Mouse (Mus musculus) MEL (cell line): ENCODE measurements around the gene Sema5a.

Source experiments
- CHD2 ChIP-seq: IDR thresholded peaks from 2 replicates; pipeline ENCODE4 v1.6.1; 2011; ENCODE audit warnings: low read length, improper control_type of control experiment
- CTCF ChIP-seq, 3 experiments: IDR thresholded peaks in 2 of 3; conservative IDR thresholded peaks in 1 of 3; 2 replicates each; pipeline ENCODE4 v1.5.1; 2011 to 2012; ENCODE audit warnings: low read length in 3 of 3, low read depth in 2 of 3, mild to moderate bottlenecking in 2 of 3, improper control_type of control experiment in 1 of 3, inconsistent platforms in 1 of 3, mixed read lengths in 1 of 3, moderate library complexity in 1 of 3; ENCODE audit not compliant: control insufficient read depth in 1 of 3, insufficient read depth in 1 of 3, poor library complexity in 1 of 3, severe bottlenecking in 1 of 3
- MAFK ChIP-seq: IDR thresholded peaks from 2 replicates; pipeline ENCODE4 v1.6.1; 2011; ENCODE audit warnings: low read depth, mild to moderate bottlenecking, low read length, improper control_type of control experiment, borderline replicate concordance
- MAX ChIP-seq: IDR thresholded peaks from 2 replicates; pipeline ENCODE4 v1.6.1; 2011; ENCODE audit warnings: low read length, improper control_type of control experiment
- MYB ChIP-seq: IDR thresholded peaks from 2 replicates; pipeline ENCODE4 v1.6.1; 2011; ENCODE audit warnings: mild to moderate bottlenecking, low read depth, low read length, improper control_type of control experiment
- ZMIZ1 ChIP-seq: IDR thresholded peaks from 2 replicates; pipeline ENCODE4 v1.6.1; 2012; ENCODE audit warnings: low read depth, mild to moderate bottlenecking, inconsistent platforms, low read length, improper control_type of control experiment, moderate library complexity

GRCm38 (mm10) chr15:32517954-32518353, 273.3 kb downstream of the Sema5a start:
- TF ChIP-seq CTCF (IDR thresholded peaks at IDR 0.05 in 2 of 3, conservative IDR thresholded peaks at IDR 0.05 in 1 of 3; ENCODE audit: control insufficient read depth in 1 of 3, insufficient read depth in 1 of 3, low read depth in 2 of 3, low read length in 3 of 3, poor library complexity in 1 of 3, severe bottlenecking in 1 of 3) = no peak
- no peak for TF ChIP-seq MAFK
- TF ChIP-seq ZMIZ1 = no peak
- TF ChIP-seq MYB = no peak
- TF ChIP-seq CHD2 = no peak
- TF ChIP-seq MAX = no peak
